Mouse (Mus musculus) neural tube, embryonic 14.5 days (tissue): ENCODE results near the gene Col25a1. TPM values are rescaled to one million over a fixed set of nuclear protein-coding genes. Genes with fewer than 3 reads are reported as not detected.

ENCODE experiments used
- ATAC-seq: fragments of 200-750 bp; cut with Nextera tagmentation; 2 replicates; pipeline ENCODE4 v1.8.0; 2017; ENCODE audit warnings: low read depth, mild to moderate bottlenecking, moderate TSS enrichment, moderate library complexity
- H3K27ac ChIP-seq: fragments of 300-500 bp; sonication (generic); 2 replicates; pipeline ENCODE4 v1.5.1; 2014; ENCODE audit warnings: low read depth, mild to moderate bottlenecking, control low read depth, low read length, moderate library complexity, mixed read lengths
- H3K27me3 ChIP-seq: fragments of 300-500 bp; sonication (generic); 2 replicates; pipeline ENCODE4 v1.6.1; 2014; ENCODE audit warnings: low read length; ENCODE audit not compliant: control insufficient read depth, insufficient read depth
- H3K36me3 ChIP-seq: fragments of 300-500 bp; sonication (generic); 2 replicates; pipeline ENCODE4 v1.6.1; 2014; ENCODE audit warnings: low read length, mixed read lengths; ENCODE audit not compliant: control insufficient read depth, insufficient read depth
- H3K4me1 ChIP-seq: fragments of 300-500 bp; sonication (generic); 2 replicates; pipeline ENCODE4 v1.6.1; 2014; ENCODE audit warnings: low read length; ENCODE audit not compliant: control insufficient read depth, insufficient read depth
- H3K4me2 ChIP-seq: fragments of 300-500 bp; sonication (generic); 2 replicates; pipeline ENCODE4 v1.6.1; 2014; ENCODE audit warnings: mild to moderate bottlenecking, low read depth, low read length, control low read depth
- H3K4me3 ChIP-seq: fragments of 300-500 bp; sonication (generic); 2 replicates; pipeline ENCODE4 v1.5.1; 2014; ENCODE audit warnings: low read depth, low read length, control low read depth, mixed read lengths
- H3K9ac ChIP-seq: fragments of 300-500 bp; sonication (generic); replicated peaks from 2 replicates; pipeline ENCODE4 v1.6.1; 2014; ENCODE audit warnings: low read depth, mild to moderate bottlenecking, control low read depth, low read length, mixed read lengths
- H3K9me3 ChIP-seq: fragments of 300-500 bp; sonication (generic); 2 replicates; pipeline ENCODE4 v1.6.1; 2016; ENCODE audit warnings: low read length; ENCODE audit not compliant: control insufficient read depth
- WGBS: fragments of 180-500 bp; shearing (Covaris S2); extraction: QIAGEN DNeasy Blood & Tissue Kit; methylation state at CpG from one replicate; pipeline ENCODE4 v1.1.7; 2014; 5-methylcytosine and 5-hydroxymethylcytosine counted together
- polyA plus RNA-seq: library from polyadenylated mRNA; unstranded; fragments of >200 nt; fragmentation: Nextera tagmentation; extraction: Ambion mirVana; gene quantifications from 2 replicates; pipeline ENCODE4 v1.2.1, GENCODE M21; 2014

The Col25a1 gene
- polyA plus RNA-seq, 1 experiment from 2014 or later, result 10.5 TPM

- 94% methylated on average over 9 of the region's 9 CpGs for WGBS
- ATAC-seq, result no peak
- H3K9me3 ChIP-seq, result no peaks in the 10 kb centered on the region
These were observed 198.7 kb downstream of the Col25a1 start for GRCm38 (mm10) chr3:130329833-130330555.

GRCm38 (mm10) chr3:130330556-130330950 is 199.3 kb downstream of the Col25a1 start:
- H3K9ac ChIP-seq, result no peak overlapping the region
- no peaks in the 10 kb centered on the region for H3K36me3 ChIP-seq
- H3K4me1 ChIP-seq, result no peaks in the 10 kb centered on the region
- ATAC-seq, result no peak
- H3K4me3 ChIP-seq, result no peak overlapping the region
- no peak overlapping the region for H3K27ac ChIP-seq
- H3K4me2 ChIP-seq, result no peak overlapping the region
- H3K27me3 ChIP-seq, result no peaks in the 10 kb centered on the region
- H3K9me3 ChIP-seq, result no peaks in the 10 kb centered on the region
- WGBS, result 94% methylated on average over 3 of the region's 3 CpGs

More at GRCm38 (mm10) chr3:130329833-130330555, 198.7 kb downstream of the Col25a1 start:
- H3K4me2 ChIP-seq, result no peak overlapping the region
- H3K27me3 ChIP-seq, result no peaks in the 10 kb centered on the region
- no peaks in the 10 kb centered on the region for H3K36me3 ChIP-seq
- H3K27ac ChIP-seq, result no peak overlapping the region
- no peak overlapping the region for H3K4me3 ChIP-seq
- H3K4me1 ChIP-seq, result no peaks in the 10 kb centered on the region
- H3K9ac ChIP-seq, result no peak overlapping the region

GRCm38 (mm10) chr3:130332347-130332913 is 201.1 kb downstream of the Col25a1 start:
- peak; percentile 60 for ATAC-seq
- no peaks in the 10 kb centered on the region for H3K9me3 ChIP-seq
- no peaks in the 10 kb centered on the region for H3K27me3 ChIP-seq
- no peak overlapping the region for H3K4me3 ChIP-seq
- H3K27ac ChIP-seq, result no peak overlapping the region
- WGBS, result 48% methylated on average over 3 of the region's 3 CpGs
- H3K36me3 ChIP-seq, result no peaks in the 10 kb centered on the region
- no peak overlapping the region for H3K9ac ChIP-seq
- no peak overlapping the region for H3K4me2 ChIP-seq
- no peaks in the 10 kb centered on the region for H3K4me1 ChIP-seq

GRCm38 (mm10) chr3:130337857-130338256 is 206.6 kb downstream of the Col25a1 start:
- H3K4me1 ChIP-seq, result no peaks in the 10 kb centered on the region
- 37% methylated on average over 13 of the region's 13 CpGs for WGBS
- H3K4me3 ChIP-seq, result no peak overlapping the region
- peak; percentile 86 for ATAC-seq
- H3K4me2 ChIP-seq, result no peak overlapping the region
- H3K27ac ChIP-seq, result no peak overlapping the region
- H3K9me3 ChIP-seq, result no peaks in the 10 kb centered on the region
- H3K27me3 ChIP-seq, result no peaks in the 10 kb centered on the region
- no peaks in the 10 kb centered on the region for H3K36me3 ChIP-seq
- no peak overlapping the region for H3K9ac ChIP-seq

GRCm38 (mm10) chr3:130338371-130338770 is 207.1 kb downstream of the Col25a1 start:
- no peaks in the 10 kb centered on the region for H3K4me1 ChIP-seq
- H3K27ac ChIP-seq, result no peak overlapping the region
- no peaks in the 10 kb centered on the region for H3K36me3 ChIP-seq
- no peak overlapping the region for H3K4me2 ChIP-seq
- no peak for ATAC-seq
- H3K9ac ChIP-seq, result no peak overlapping the region
- no peak overlapping the region for H3K4me3 ChIP-seq
- no peaks in the 10 kb centered on the region for H3K9me3 ChIP-seq
- no peaks in the 10 kb centered on the region for H3K27me3 ChIP-seq
- 70% methylated on average over 3 of the region's 3 CpGs for WGBS

GRCm38 (mm10) chr3:130350161-130350560 is 218.9 kb downstream of the Col25a1 start:
- Histone ChIP-seq H3K27me3 (no peaks in the 10 kb centered on the region), H3K4me3 (no peak overlapping the region), H3K9me3 (no peaks in the 10 kb centered on the region), H3K27ac (no peak overlapping the region), H3K9ac (no peak overlapping the region), H3K4me1 (no peaks in the 10 kb centered on the region), H3K36me3 (no peaks in the 10 kb centered on the region), H3K4me2 (no peak overlapping the region)
- ATAC-seq, result no peak
- 66% methylated on average over 6 of the region's 6 CpGs for WGBS

- 89% methylated on average over 4 of the region's 4 CpGs for WGBS
- no peak overlapping the region for H3K4me3 ChIP-seq
- no peak overlapping the region for H3K4me2 ChIP-seq
- H3K4me1 ChIP-seq, result no peaks in the 10 kb centered on the region
- no peaks in the 10 kb centered on the region for H3K27me3 ChIP-seq
- H3K9ac ChIP-seq, result no peak overlapping the region
- H3K9me3 ChIP-seq, result no peaks in the 10 kb centered on the region
- H3K27ac ChIP-seq, result no peak overlapping the region
- no peaks in the 10 kb centered on the region for H3K36me3 ChIP-seq
- ATAC-seq, result no peak
These were observed 223.2 kb downstream of the Col25a1 start for GRCm38 (mm10) chr3:130354399-130355039.

GRCm38 (mm10) chr3:130356575-130357173 is 225.4 kb downstream of the Col25a1 start:
- H3K4me3 ChIP-seq, result no peak overlapping the region
- ATAC-seq, result no peak
- no peaks in the 10 kb centered on the region for H3K36me3 ChIP-seq
- H3K9ac ChIP-seq, result no peak overlapping the region
- no peak overlapping the region for H3K4me2 ChIP-seq
- no peaks in the 10 kb centered on the region for H3K27me3 ChIP-seq
- H3K27ac ChIP-seq, result no peak overlapping the region
- 75% methylated on average over 15 of the region's 15 CpGs for WGBS
- H3K4me1 ChIP-seq, result no peaks in the 10 kb centered on the region
- no peaks in the 10 kb centered on the region for H3K9me3 ChIP-seq

GRCm38 (mm10) chr3:130360813-130361212 is 229.5 kb downstream of the Col25a1 start:
- H3K27me3 ChIP-seq, result no peaks in the 10 kb centered on the region
- H3K4me1 ChIP-seq, result no peaks in the 10 kb centered on the region
- H3K9ac ChIP-seq, result no peak overlapping the region
- H3K4me2 ChIP-seq, result no peak overlapping the region
- WGBS, result 87% methylated on average over 7 of the region's 7 CpGs
- H3K36me3 ChIP-seq, result no peaks in the 10 kb centered on the region
- no peak overlapping the region for H3K27ac ChIP-seq
- H3K4me3 ChIP-seq, result no peak overlapping the region
- H3K9me3 ChIP-seq, result no peaks in the 10 kb centered on the region
- no peak for ATAC-seq
